Mouse (Mus musculus) embryonic facial prominence, embryonic 14.5 days (tissue): Measurements from ENCODE around the gene Ccdc57. TPM values are rescaled to one million over a fixed set of nuclear protein-coding genes. Genes with fewer than 3 reads are reported as not detected.

Source experiments
- ATAC-seq: fragments of 200-750 bp; cut with Nextera tagmentation; 2 replicates; pipeline ENCODE4 v1.8.0; 2017; ENCODE audit warnings: low read depth, moderate number of reproducible peaks, moderate TSS enrichment
- DNase-seq: peaks from one replicate; pipeline ENCODE4 v3.0.0-alpha.2; 2015; ENCODE audit warnings: low spot score
- H3K27ac ChIP-seq: fragments of 300-500 bp; sonication (generic); replicated peaks from 2 replicates; pipeline ENCODE4 v1.5.1; 2014; ENCODE audit warnings: low read depth, mild to moderate bottlenecking, low read length, moderate library complexity
- H3K27me3 ChIP-seq: fragments of 300-500 bp; sonication (generic); replicated peaks from 2 replicates; pipeline ENCODE4 v1.6.1; 2014; ENCODE audit warnings: low read length; ENCODE audit not compliant: control insufficient read depth, insufficient read depth
- H3K36me3 ChIP-seq: fragments of 300-500 bp; sonication (generic); 2 replicates; pipeline ENCODE4 v1.6.1; 2014; ENCODE audit warnings: low read length, mixed read lengths; ENCODE audit not compliant: control insufficient read depth, insufficient read depth
- H3K4me1 ChIP-seq: fragments of 300-500 bp; sonication (generic); 2 replicates; pipeline ENCODE4 v1.6.1; 2014; ENCODE audit warnings: antibody characterized with exemption, low read length; ENCODE audit not compliant: control insufficient read depth, insufficient read depth
- H3K4me2 ChIP-seq: fragments of 300-500 bp; sonication (generic); 2 replicates; pipeline ENCODE4 v1.6.1; 2014; ENCODE audit warnings: low read depth, mild to moderate bottlenecking, low read length, moderate library complexity, mixed read lengths
- H3K4me3 ChIP-seq: fragments of 300-500 bp; sonication (generic); 2 replicates; pipeline ENCODE4 v1.5.1; 2014; ENCODE audit warnings: low read depth, mild to moderate bottlenecking, low read length
- H3K9ac ChIP-seq: fragments of 300-500 bp; sonication (generic); 2 replicates; pipeline ENCODE4 v1.6.1; 2014; ENCODE audit warnings: low read depth, mild to moderate bottlenecking, low read length, moderate library complexity, mixed read lengths
- H3K9me3 ChIP-seq: fragments of 300-500 bp; sonication (generic); 2 replicates; pipeline ENCODE4 v1.6.1; 2016; ENCODE audit warnings: low read length; ENCODE audit not compliant: control insufficient read depth
- WGBS: fragments of 180-500 bp; shearing (Covaris S2); extraction: QIAGEN DNeasy Blood & Tissue Kit; methylation state at CpG from one replicate; pipeline ENCODE4 v1.1.7; 2014; 5-methylcytosine and 5-hydroxymethylcytosine counted together
- polyA plus RNA-seq: library from polyadenylated mRNA; unstranded; fragments of >200 nt; fragmentation: Nextera tagmentation; extraction: Ambion mirVana; gene quantifications from 2 replicates; pipeline ENCODE4 v1.2.1, GENCODE M21; 2014

Gene Ccdc57
- polyA plus RNA-seq, 1 experiment from 2014 or later, result 4.6 TPM

DNA sequence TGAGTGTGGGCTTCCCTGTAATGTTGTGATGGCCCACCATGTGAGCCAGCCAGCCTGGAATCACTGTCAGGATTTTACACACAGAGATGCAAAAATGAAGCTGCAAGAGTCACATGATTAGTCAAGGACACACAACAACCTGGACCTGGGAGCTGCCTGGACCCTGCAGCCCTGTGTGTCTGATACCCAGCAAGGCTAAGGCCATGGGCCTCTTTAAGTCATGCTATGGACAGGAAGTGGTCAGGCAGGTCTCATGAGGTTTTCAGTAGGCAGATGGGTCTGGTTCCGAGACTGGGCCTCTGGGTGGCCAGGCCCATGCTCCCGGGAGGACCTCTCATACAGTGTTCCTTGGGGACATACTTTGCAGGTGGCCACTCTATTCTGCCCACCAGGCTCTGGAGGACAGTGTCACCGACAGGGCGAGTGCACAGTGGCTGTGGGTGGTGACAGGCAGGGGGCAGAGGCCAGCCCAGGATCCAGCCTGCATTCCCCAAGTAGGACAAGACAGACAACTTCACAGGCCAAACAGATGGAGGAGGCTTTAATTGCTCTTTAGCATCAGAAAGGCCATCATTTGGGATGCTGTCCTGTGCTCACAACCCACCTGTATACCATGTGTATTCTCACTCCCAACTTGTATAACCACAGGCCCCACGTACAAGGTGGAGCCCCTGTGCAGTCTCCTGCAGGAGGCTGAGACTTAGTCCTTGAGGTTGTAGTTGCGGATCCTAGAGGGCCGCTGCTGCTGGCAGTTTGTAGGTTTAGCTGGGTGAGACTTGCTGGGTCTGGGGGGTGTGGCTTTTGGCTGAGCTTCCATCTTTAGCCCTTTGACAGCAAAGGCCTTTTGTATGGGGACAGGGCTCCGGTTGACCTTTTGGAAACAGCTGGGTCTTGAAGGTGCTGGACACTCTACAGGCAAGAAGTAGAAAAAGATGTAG is 106.4 kb downstream of the Ccdc57 start:
- 80% methylated on average over 8 of the region's 8 CpGs for WGBS
- DNase-seq (no peak), ATAC-seq (no peak)
- Histone ChIP-seq H3K4me3 (no peak overlapping the region), H3K4me1 (peaks cover 25% of the 10 kb centered on the region), H3K9ac (no peak overlapping the region), H3K27ac (peak overlapping the region; percentile 98; the same call in 1 of the 2 replicates), H3K27me3 (no peaks in the 10 kb centered on the region), H3K36me3 (peaks cover 21% of the 10 kb centered on the region), H3K9me3 (no peaks in the 10 kb centered on the region), H3K4me2 (no peak overlapping the region)

GRCm38 (mm10) chr11:120825289-120825863 is 107.3 kb downstream of the Ccdc57 start:
- Histone ChIP-seq H3K9me3 (no peaks in the 10 kb centered on the region), H3K27me3 (no peaks in the 10 kb centered on the region), H3K4me1 (peaks cover 25% of the 10 kb centered on the region), H3K9ac (peak overlapping the region; percentile 89), H3K4me2 (peak overlapping the region; percentile 86), H3K4me3 (peak overlapping the region; percentile 91), H3K36me3 (peaks cover 28% of the 10 kb centered on the region), H3K27ac (peak overlapping the region; percentile 98)
- no peak for DNase-seq
- WGBS, result 33% methylated on average over 4 of the region's 4 CpGs
- ATAC-seq, result no peak

DNA sequence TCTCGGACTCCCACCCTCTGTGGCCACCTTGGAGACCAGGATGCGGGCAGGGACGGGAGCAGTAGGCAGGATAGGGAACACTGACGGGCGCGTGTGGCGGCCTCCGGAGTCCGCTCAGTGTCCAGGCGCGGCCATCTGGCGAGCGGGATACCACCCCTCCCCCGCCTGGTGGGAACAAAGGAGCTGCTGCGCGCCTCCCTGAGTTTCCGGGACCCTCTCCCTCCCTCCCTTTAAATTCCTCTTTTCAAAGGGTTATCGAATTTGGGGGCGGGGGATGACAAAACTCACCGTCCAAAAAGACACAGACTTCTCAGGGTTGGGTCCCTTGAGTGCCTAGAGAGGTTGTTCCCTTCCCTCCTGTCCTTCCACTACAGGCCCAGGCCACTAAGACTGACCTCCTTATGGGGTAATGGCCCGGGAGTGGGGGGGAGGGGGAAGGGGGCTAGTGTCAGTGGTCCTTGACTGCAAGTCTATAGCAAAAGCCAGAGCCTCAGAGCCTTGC is 107.8 kb downstream of the Ccdc57 start:
- Histone ChIP-seq H3K27ac (peak overlapping the region; percentile 98), H3K9ac (peak overlapping the region; percentile 89), H3K4me1 (peaks cover 25% of the 10 kb centered on the region), H3K27me3 (no peaks in the 10 kb centered on the region), H3K4me3 (peak overlapping the region; percentile 91), H3K4me2 (peak overlapping the region; percentile 86), H3K9me3 (no peaks in the 10 kb centered on the region), H3K36me3 (peaks cover 34% of the 10 kb centered on the region)
- 0% methylated on average over 16 of the region's 21 CpGs for WGBS
- DNase-seq (no peak), ATAC-seq (peak; percentile 47; the same call in 1 of the 2 replicates)

DNA sequence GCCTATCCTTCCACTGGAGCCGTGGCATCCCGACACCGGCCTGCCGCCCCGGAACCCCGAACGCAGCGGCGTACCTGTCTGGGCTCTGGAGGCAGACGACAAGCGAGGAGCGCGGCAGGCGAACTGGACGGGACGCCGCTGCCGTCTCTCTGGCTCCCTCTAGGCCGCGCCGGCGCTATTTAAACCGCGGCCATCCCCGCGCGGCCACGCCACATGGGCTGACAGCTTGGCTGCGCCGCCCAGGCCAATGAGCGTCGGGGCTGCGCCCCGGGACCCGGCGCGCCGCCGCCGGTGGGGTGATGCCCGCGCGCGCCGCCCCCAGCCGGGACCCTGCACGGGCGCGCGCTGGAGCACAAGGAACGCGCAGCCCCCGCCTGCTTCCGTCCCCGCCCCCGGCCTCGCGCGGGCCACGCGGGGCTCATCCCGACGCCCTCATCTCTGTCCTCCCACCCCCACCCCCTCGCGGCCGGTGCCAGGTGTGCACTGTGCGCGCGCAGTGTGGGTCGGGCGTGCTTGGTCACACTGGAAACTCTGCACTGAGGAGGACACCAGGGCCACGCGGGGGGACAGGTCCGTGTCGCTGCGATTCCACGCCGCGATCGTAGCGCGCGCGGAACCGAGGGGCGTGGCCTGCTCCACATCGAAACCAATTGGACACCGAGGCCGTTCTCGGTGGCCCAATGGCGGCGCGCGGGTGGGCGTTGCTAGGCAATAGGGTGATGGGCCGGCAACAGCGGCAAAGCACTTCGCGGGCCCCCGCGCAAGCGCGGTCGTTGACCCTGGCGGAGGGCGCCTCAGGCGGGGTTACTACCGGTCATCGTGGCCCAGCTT is 108.5 kb downstream of the Ccdc57 start, which contains the start of gene Fasn:
Gene Fasn, minus strand, starts transcription at position 592 of the 831 bp plus-strand sequence.
- Histone ChIP-seq H3K4me2 (peak within 1 kb of the TSS; percentile 86), H3K4me1 (peaks cover 25% of the 10 kb centered on the region), H3K27me3 (no peaks in the 10 kb centered on the region), H3K36me3 (peaks cover 41% of the 10 kb centered on the region), H3K9me3 (no peaks in the 10 kb centered on the region), H3K4me3 (peak within 1 kb of the TSS; percentile 91), H3K27ac (peak within 1 kb of the TSS; percentile 98), H3K9ac (peak within 1 kb of the TSS; percentile 89)
- WGBS, result under 1% methylated on average over 47 of the region's 109 CpGs
- peak; percentile 94 for ATAC-seq
- peak; percentile 98 for DNase-seq

DNA sequence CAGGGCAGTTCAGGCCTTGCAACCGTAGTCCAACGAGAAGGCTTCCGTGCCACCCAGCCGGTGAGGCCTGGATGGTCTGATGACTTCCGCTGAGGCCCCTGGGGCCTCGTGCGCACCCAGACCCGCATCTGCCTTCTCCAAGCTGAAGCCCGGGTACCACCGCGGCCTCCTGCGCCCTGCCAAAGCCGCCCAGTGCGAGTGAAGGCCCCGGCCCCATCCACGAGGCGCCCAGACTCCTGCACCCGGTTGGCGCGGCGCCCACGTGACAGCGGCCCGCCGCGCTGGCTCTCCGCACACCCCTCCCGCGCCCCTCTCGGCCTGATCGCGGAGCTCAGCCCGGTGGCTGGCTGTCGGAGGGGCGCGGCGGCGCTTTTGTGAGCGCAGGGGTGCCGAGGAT is 109.1 kb downstream of the Ccdc57 start:
- Histone ChIP-seq H3K36me3 (peaks cover 47% of the 10 kb centered on the region), H3K4me1 (peaks cover 25% of the 10 kb centered on the region), H3K27me3 (no peaks in the 10 kb centered on the region), H3K4me2 (peak overlapping the region; percentile 86), H3K9ac (peak overlapping the region; percentile 89), H3K4me3 (peak overlapping the region; percentile 91), H3K9me3 (no peaks in the 10 kb centered on the region), H3K27ac (peak overlapping the region; percentile 98)
- 0% methylated on average over 13 of the region's 40 CpGs for WGBS
- ATAC-seq, result peak; percentile 51
- peak; percentile 76 for DNase-seq

GRCm38 (mm10) chr11:120822831-120823550 is 109.7 kb downstream of the Ccdc57 start:
- Histone ChIP-seq H3K4me1 (peaks cover 25% of the 10 kb centered on the region), H3K27me3 (no peaks in the 10 kb centered on the region), H3K4me2 (peak overlapping the region; percentile 86), H3K9me3 (no peaks in the 10 kb centered on the region), H3K36me3 (peaks cover 52% of the 10 kb centered on the region), H3K9ac (peak overlapping the region; percentile 89), H3K4me3 (peak overlapping the region; percentile 91), H3K27ac (peak overlapping the region; percentile 98)
- DNase-seq, result peak; percentile 14
- WGBS, result under 1% methylated on average over 12 of the region's 14 CpGs
- no peak for ATAC-seq

GRCm38 (mm10) chr11:120822321-120822720 is 110.4 kb downstream of the Ccdc57 start:
- ATAC-seq (no peak), DNase-seq (no peak)
- Histone ChIP-seq H3K9ac (peak overlapping the region; percentile 89), H3K27me3 (no peaks in the 10 kb centered on the region), H3K4me2 (peak overlapping the region; percentile 86), H3K9me3 (no peaks in the 10 kb centered on the region), H3K27ac (no peak overlapping the region), H3K36me3 (peaks cover 59% of the 10 kb centered on the region), H3K4me3 (peak overlapping the region; percentile 91), H3K4me1 (peaks cover 25% of the 10 kb centered on the region)
- 35% methylated on average over 4 of the region's 4 CpGs for WGBS
